8 mouse cellular contexts compared by ENCODE assay signal in genomic region chr6:56796668-56797141, GRCm38 (mm10). TPM values are rescaled to one million over a fixed set of nuclear protein-coding genes. Genes with fewer than 3 reads are reported as not detected.
A peak's percentile ranks its signal among the peaks of the same experiment; 100 is the strongest.
DNase-seq lines count a peak whose midpoint lies in the region; ATAC-seq lines count a peak whose summit lies in the region.

No protein-coding gene starts in this region.

- H3K27me3 ChIP-seq in limb, embryonic 11.5 days (ENCODE audit: control insufficient read depth, insufficient read depth, low read length), result no peaks in the 10 kb centered on the region
- H3K27me3 ChIP-seq in midbrain, embryonic 10.5 days (ENCODE audit: low read depth, poor library complexity, severe bottlenecking), result no peaks in the 10 kb centered on the region

- H3K4me3 ChIP-seq in limb, embryonic 11.5 days (ENCODE audit: low read depth, low read length), result peak overlapping the region; percentile 58
- peak overlapping the region; percentile 85 for H3K4me3 ChIP-seq in midbrain, embryonic 10.5 days

- H3K4me2 ChIP-seq in limb, embryonic 11.5 days (ENCODE audit: low read depth, severe bottlenecking), result peak overlapping the region; percentile 65

- WGBS in limb, embryonic 11.5 days, result under 1% methylated on average over 16 of the region's 16 CpGs
- 0% methylated on average over 16 of the region's 16 CpGs for WGBS in midbrain, embryonic 10.5 days

- no peaks in the 10 kb centered on the region for H3K36me3 ChIP-seq in limb, embryonic 11.5 days (ENCODE audit: control insufficient read depth, insufficient read depth, low read length)
- peaks cover 27% of the 10 kb centered on the region for H3K36me3 ChIP-seq in midbrain, embryonic 10.5 days

- no peaks in the 10 kb centered on the region for H3K4me1 ChIP-seq in limb, embryonic 11.5 days (ENCODE audit: control insufficient read depth, insufficient read depth, low read length)
- H3K4me1 ChIP-seq in midbrain, embryonic 10.5 days, result peaks cover 25% of the 10 kb centered on the region

- intact Hi-C loops in heart, postnatal 25 days (cut with DNase I), result loop anchor here (5.0 to 10.0 kb wide), 3 partner anchors 36 to 898 kb away; partner anchors contain the start of genes Fkbp9 and Pyurf

- peak; percentile 93 for DNase-seq in heart, adult 11 months
- no peak for DNase-seq in heart, postnatal 25 days (ENCODE audit: low spot score)
- peak; percentile 26 to 39 for DNase-seq in adrenal gland, adult 18-20 months (ENCODE audit: low spot score in 2 of 2)
- DNase-seq in limb, embryonic 11.5 days (ENCODE audit: low spot score), result peak; percentile 59
- peak; percentile 50 for DNase-seq in midbrain, embryonic 10.5 days (ENCODE audit: low spot score)
- DNase-seq in spleen, postnatal 36 days (ENCODE audit: low spot score in 2 of 2), result peak; percentile 33 to 50

- ATAC-seq in erythroblast, adult 5-6 weeks (replicated peaks; ENCODE audit: low FRiP score, poor library complexity, severe bottlenecking), result peak; percentile 72
- peak; percentile 23 to 50; a peak in 3 of 4 replicates for ATAC-seq in hematopoietic stem cell, adult 5-6 weeks (replicated peaks in 1 of 2; ENCODE audit: insufficient read depth in 1 of 2, low FRiP score in 2 of 2, low TSS enrichment in 1 of 2, low read depth in 1 of 2, poor library complexity in 2 of 2, severe bottlenecking in 2 of 2)
- ATAC-seq in limb, embryonic 11.5 days (ENCODE audit: insufficient number of reproducible peaks, low FRiP score, low TSS enrichment, low read depth), result peak; percentile 8; the same call in 1 of the 2 replicates

- H3K9ac ChIP-seq in limb, embryonic 11.5 days (ENCODE audit: low read length), result peak overlapping the region; percentile 97

- H3K9me3 ChIP-seq in limb, embryonic 11.5 days (ENCODE audit: control insufficient read depth, low read length), result no peaks in the 10 kb centered on the region
- H3K9me3 ChIP-seq in midbrain, embryonic 10.5 days (replicated peaks), result 0 out of 2 replicates have a peak, but pooled peaks cover 3% of the 10 kb centered on the region

- peak overlapping the region; percentile 100 for H3K27ac ChIP-seq in limb, embryonic 11.5 days (replicated peaks; ENCODE audit: low read depth, low read length)
- peak overlapping the region; percentile 99 for H3K27ac ChIP-seq in midbrain, embryonic 10.5 days (replicated peaks)

RNA-seq across cellular contexts. Expression of gene Kbtbd2, which starts 0.9 kb away (rescaled TPM):
- total RNA-seq in heart, postnatal 25 days (2021), result 10 to 100 TPM; 30.1 to 30.7 TPM
- total RNA-seq in adrenal gland, adult 18-20 months (2021), result 10 to 100 TPM; 29.1 to 33.0 TPM
- 42.7 and 44.9 TPM in 2 replicates for total RNA-seq in erythroblast, adult 5-6 weeks (2015; ENCODE audit: low replicate concordance)
- total RNA-seq in erythroblast, adult 5-6 weeks (2017; ENCODE audit: low replicate concordance), result 172 and 196 TPM in 2 replicates
- 55.6 and 87.1 TPM in 2 replicates for total RNA-seq in hematopoietic stem cell, adult 5-6 weeks (2017)
- polyA plus RNA-seq in limb, embryonic 11.5 days (2014; fragmentation: Nextera tagmentation; extraction: Ambion mirVana), result 34.6 and 40.3 TPM in 2 replicates
- polyA plus RNA-seq in midbrain, embryonic 10.5 days (2016; fragmentation: Nextera tagmentation; extraction: Ambion mirVana), result 36.6 and 37.2 TPM in 2 replicates

RNA-seq across cellular contexts. Expression of gene Fkbp9, which starts 35.2 kb away (rescaled TPM):
- total RNA-seq in heart, postnatal 25 days (2021), result 10 to 100 TPM; 77.3 to 84.5 TPM
- total RNA-seq in adrenal gland, adult 18-20 months (2021), result 10 to 100 TPM; 69.1 to 80.0 TPM
- 1.3 TPM in 1 of 2 replicates, not detected in the other for total RNA-seq in erythroblast, adult 5-6 weeks (2015; ENCODE audit: low replicate concordance)
- 1.3 and 2.5 TPM in 2 replicates for total RNA-seq in erythroblast, adult 5-6 weeks (2017; ENCODE audit: low replicate concordance)
- total RNA-seq in hematopoietic stem cell, adult 5-6 weeks (2017), result 24.0 and 28.7 TPM in 2 replicates
- polyA plus RNA-seq in limb, embryonic 11.5 days (2014; fragmentation: Nextera tagmentation; extraction: Ambion mirVana), result 72.3 and 73.0 TPM in 2 replicates
- 64.5 and 65.3 TPM in 2 replicates for polyA plus RNA-seq in midbrain, embryonic 10.5 days (2016; fragmentation: Nextera tagmentation; extraction: Ambion mirVana)

Comparison
In these comparisons a context has a peak if more than half of its experiments do, and no peak if none do; other contexts are left out.
1. ATAC-seq: peak in every context shown above with its lines; median percentile 72 in erythroblast, adult 5-6 weeks; 36 in hematopoietic stem cell, adult 5-6 weeks; 8 in limb, embryonic 11.5 days.